Mouse (Mus musculus) kidney, adult 2 months (tissue): ENCODE measurements around the gene Olfr1247.

Experiments
- CTCF ChIP-seq: fragments of 200-500 bp; conservative IDR thresholded peaks from 2 replicates; pipeline ENCODE4 v1.5.1; 2011; ENCODE audit warnings: low read depth, mild to moderate bottlenecking, control low read depth, low read length, moderate library complexity, mixed read lengths; ENCODE audit not compliant: insufficient read depth, insufficient read length
- POLR2A ChIP-seq: fragments of 200-500 bp; IDR thresholded peaks from one replicate; pipeline ENCODE4 v1.6.1; 2011; ENCODE audit warnings: low read depth, low read length, control low read depth

GRCm38 (mm10) chr2:89661367-89661766, 47.4 kb upstream of the Olfr1247 start, which contains the start of gene Olfr1250:
- TF ChIP-seq CTCF (no peak), POLR2A (no peak)
